Mouse (Mus musculus) left cerebral cortex, postnatal 14 days (tissue): ENCODE measurements at regions not wholly inside any gene's neighbourhood (a gene's known extent, or its start where the extent isn't known, plus 50 kb on each side); places are given as distances from the start of the nearest gene placed in this dataset.

ENCODE experiments used
- DNase-seq, 2 experiments: peaks; one replicate each; pipeline ENCODE4 v3.0.0; 2021 to 2022; ENCODE audit warnings: low spot score in 2 of 2, mixed read lengths in 1 of 2
- intact Hi-C: fragments of 180-260 bp; cut with DNase I; formaldehyde crosslinking; loops from one replicate; pipeline ENCODE4 v1.15.1; 2025

GRCm38 (mm10) chr14:23237376-23237775 lies 776.9 kb downstream of the Kcnma1 start:
- peak in 1 of 2 experiments; percentile 8 for DNase-seq
- intact Hi-C loops, result no loop called here

- no peak for DNase-seq
- intact Hi-C loops, result no loop called here
Observed at GRCm38 (mm10) chr14:23198676-23199075, 815.6 kb downstream of the Kcnma1 start.

GRCm38 (mm10) chr14:23194569-23195529 lies 819.4 kb downstream of the Kcnma1 start:
- DNase-seq, result peak in 1 of 2 experiments; percentile 12
- intact Hi-C loops, result no loop called here

- no peak for DNase-seq
- intact Hi-C loops, result no loop called here
Observed at GRCm38 (mm10) chr14:23192566-23192965, 821.7 kb downstream of the Kcnma1 start.

GRCm38 (mm10) chr14:23185359-23185758 lies 828.9 kb downstream of the Kcnma1 start:
- intact Hi-C loops, result no loop called here
- DNase-seq, result no peak

GRCm38 (mm10) chr14:23169346-23169745 lies 844.9 kb downstream of the Kcnma1 start:
- DNase-seq, result no peak
- intact Hi-C loops, result no loop called here

GRCm38 (mm10) chr14:23160567-23160966 lies 853.7 kb downstream of the Kcnma1 start:
- no peak for DNase-seq
- intact Hi-C loops, result no loop called here

GRCm38 (mm10) chr14:23150431-23150830 lies 863.9 kb downstream of the Kcnma1 start:
- intact Hi-C loops, result no loop called here
- DNase-seq, result no peak

GRCm38 (mm10) chr14:23146981-23147380 lies 867.3 kb downstream of the Kcnma1 start:
- intact Hi-C loops, result no loop called here
- DNase-seq, result no peak

- intact Hi-C loops, result no loop called here
- no peak for DNase-seq
Observed at GRCm38 (mm10) chr14:23140385-23140784, 873.9 kb downstream of the Kcnma1 start.

GRCm38 (mm10) chr14:23134723-23135122 lies 879.6 kb downstream of the Kcnma1 start:
- intact Hi-C loops, result no loop called here
- no peak for DNase-seq

GRCm38 (mm10) chr14:23131736-23132519 lies 882.4 kb downstream of the Kcnma1 start:
- intact Hi-C loops, result no loop called here
- no peak for DNase-seq

GRCm38 (mm10) chr14:23115889-23116510 lies 898.3 kb downstream of the Kcnma1 start:
- DNase-seq, result no peak
- intact Hi-C loops, result no loop called here

GRCm38 (mm10) chr14:23114910-23115309 lies 899.4 kb downstream of the Kcnma1 start:
- DNase-seq, result no peak
- intact Hi-C loops, result no loop called here

GRCm38 (mm10) chr14:23114456-23114855 lies 899.8 kb downstream of the Kcnma1 start:
- intact Hi-C loops, result no loop called here
- no peak for DNase-seq

GRCm38 (mm10) chr14:23112369-23112768 lies 901.9 kb downstream of the Kcnma1 start:
- intact Hi-C loops, result no loop called here
- no peak for DNase-seq

GRCm38 (mm10) chr14:23108590-23108989 lies 905.7 kb downstream of the Kcnma1 start:
- DNase-seq, result no peak
- intact Hi-C loops, result no loop called here

- DNase-seq, result no peak
- intact Hi-C loops, result no loop called here
Observed at GRCm38 (mm10) chr14:23107466-23107865, 906.8 kb downstream of the Kcnma1 start.
